Mouse (Mus musculus): Measurements from ENCODE around the gene Cacna1d. TPM values are rescaled to one million over a fixed set of nuclear protein-coding genes. Genes with fewer than 3 reads are reported as not detected.

Cacna1d gene
- polyA plus RNA-seq, 1 experiment from 2014 or later = 2.8 TPM

DNA sequence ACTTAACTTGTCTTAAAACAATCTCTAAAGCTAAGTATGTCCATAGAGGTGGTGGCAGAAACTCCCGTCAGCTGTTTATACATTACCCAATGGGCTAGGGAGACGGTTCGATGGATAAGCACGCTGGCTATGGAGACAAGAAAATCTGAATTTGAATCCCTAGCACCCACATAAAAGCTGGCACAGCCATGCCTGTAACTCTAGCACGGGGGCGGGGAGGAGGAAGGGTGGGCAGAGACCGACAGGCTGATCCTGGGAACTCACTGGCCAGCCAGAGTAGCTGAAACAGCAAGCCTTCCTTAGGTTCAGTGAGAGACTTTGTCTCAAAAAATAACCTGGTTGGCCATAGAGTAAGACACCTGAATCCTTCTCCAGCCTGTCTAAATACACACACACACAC lies 33.8 kb downstream of the Cacna1d start:
- Histone ChIP-seq H3K36me3 (no peaks in the 10 kb centered on the region), H3K27ac (replicated peaks) (no peak overlapping the region), H3K4me1 (0 out of 2 replicates have a peak, but pooled peaks cover 5% of the 10 kb centered on the region), H3K27me3 (0 out of 2 replicates have a peak, but pooled peaks cover 3% of the 10 kb centered on the region), H3K4me3 (no peak overlapping the region), H3K9ac (replicated peaks) (no peak overlapping the region), H3K9me3 (no peaks in the 10 kb centered on the region), H3K4me2 (replicated peaks) (no peak overlapping the region)
- WGBS = 67% methylated on average over 7 of the region's 7 CpGs
- ATAC-seq (ENCODE audit: low FRiP score, low read depth) = no peak

GRCm38 (mm10) chr14:30455801-30456595 lies 35.3 kb downstream of the Cacna1d start:
- Histone ChIP-seq H3K9me3 (no peaks in the 10 kb centered on the region), H3K4me3 (no peak overlapping the region), H3K4me1 (0 out of 2 replicates have a peak, but pooled peaks cover 5% of the 10 kb centered on the region), H3K27me3 (0 out of 2 replicates have a peak, but pooled peaks cover 3% of the 10 kb centered on the region), H3K36me3 (no peaks in the 10 kb centered on the region), H3K27ac (replicated peaks) (no peak overlapping the region), H3K4me2 (replicated peaks) (peak overlapping the region; percentile 5; the same call in 1 of the 2 replicates), H3K9ac (replicated peaks) (no peak overlapping the region)
- 19% methylated on average over 12 of the region's 13 CpGs for WGBS
- no peak for ATAC-seq (ENCODE audit: low FRiP score, low read depth)

DNA sequence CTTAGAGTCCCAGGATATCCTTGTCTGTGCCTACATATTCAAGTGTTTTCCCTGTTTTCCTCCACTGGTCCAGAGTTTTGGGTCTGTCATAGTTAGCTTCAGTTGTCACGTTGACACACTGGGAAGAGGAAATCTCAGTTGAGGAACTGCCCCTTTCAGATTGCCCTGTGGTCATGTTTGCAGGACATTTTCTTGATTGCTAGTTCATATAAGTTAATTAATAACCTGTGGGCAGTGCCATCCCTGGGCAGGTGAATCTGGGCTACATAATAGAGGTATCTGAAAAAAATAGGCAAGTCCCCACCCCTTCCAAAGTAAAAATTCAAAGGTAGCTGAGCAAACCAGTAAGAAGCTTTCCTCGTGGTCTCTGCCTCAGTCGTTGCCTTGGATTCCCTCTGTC lies 51.3 kb downstream of the Cacna1d start:
- Histone ChIP-seq H3K4me2 (replicated peaks) (no peak overlapping the region), H3K4me1 (no peaks in the 10 kb centered on the region), H3K4me3 (no peak overlapping the region), H3K27ac (replicated peaks) (no peak overlapping the region), H3K9me3 (no peaks in the 10 kb centered on the region), H3K9ac (replicated peaks) (no peak overlapping the region), H3K36me3 (no peaks in the 10 kb centered on the region), H3K27me3 (no peaks in the 10 kb centered on the region)
- WGBS = 76% methylated on average over 3 of the region's 3 CpGs
- ATAC-seq (ENCODE audit: low FRiP score, low read depth) = no peak

DNA sequence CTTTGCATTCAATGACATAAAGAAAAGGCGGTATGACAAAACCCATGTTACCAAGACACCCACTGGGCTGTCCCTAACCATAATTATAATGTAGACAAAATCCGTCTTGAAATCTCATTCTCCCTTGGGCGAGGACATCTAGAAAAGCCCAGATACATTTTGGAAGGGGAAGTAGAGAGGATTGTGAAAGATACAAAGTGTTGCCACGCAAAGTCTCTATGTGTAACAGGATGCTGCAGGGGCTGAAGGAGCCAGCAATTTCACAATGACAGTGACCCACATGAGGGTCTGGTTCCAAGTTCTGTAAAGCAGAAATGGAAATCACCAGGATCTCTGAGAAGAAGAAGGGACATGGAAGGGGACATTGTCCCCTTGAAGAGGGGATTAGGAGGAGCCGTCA lies 55.9 kb downstream of the Cacna1d start:
- no peaks in the 10 kb centered on the region for H3K9me3 ChIP-seq
- no peak for ATAC-seq (ENCODE audit: low FRiP score, low read depth)
- H3K4me3 ChIP-seq = no peak overlapping the region
- H3K27me3 ChIP-seq = no peaks in the 10 kb centered on the region
- H3K36me3 ChIP-seq = no peaks in the 10 kb centered on the region
- no peak overlapping the region for H3K9ac ChIP-seq (replicated peaks)
- H3K4me2 ChIP-seq (replicated peaks) = no peak overlapping the region
- H3K4me1 ChIP-seq = no peaks in the 10 kb centered on the region
- WGBS = 88% methylated on average over 5 of the region's 5 CpGs
- H3K27ac ChIP-seq (replicated peaks) = no peak overlapping the region

DNA sequence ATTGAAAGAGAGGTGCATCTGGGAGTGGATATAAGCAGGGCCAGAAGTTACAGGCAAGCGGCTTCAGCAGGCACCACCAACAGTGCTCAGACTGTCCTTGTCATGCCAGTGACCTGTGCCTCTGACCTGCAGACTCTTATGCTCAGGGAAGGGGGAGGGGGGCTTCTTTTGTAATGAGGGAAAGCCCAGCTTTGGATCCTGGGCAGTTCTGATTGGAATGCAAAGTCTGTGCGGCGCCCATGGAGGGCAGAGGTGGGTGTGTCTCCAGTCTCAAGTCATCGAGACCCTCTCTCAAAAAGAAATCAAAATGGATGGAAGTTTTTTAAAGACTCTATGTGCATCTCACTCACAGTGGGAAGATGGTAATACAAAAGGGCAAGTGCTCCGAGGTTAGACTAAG lies 60.8 kb downstream of the Cacna1d start:
- H3K27me3 ChIP-seq = no peaks in the 10 kb centered on the region
- no peak overlapping the region for H3K4me3 ChIP-seq
- H3K4me2 ChIP-seq (replicated peaks) = no peak overlapping the region
- no peak overlapping the region for H3K27ac ChIP-seq (replicated peaks)
- ATAC-seq (ENCODE audit: low FRiP score, low read depth) = no peak
- 56% methylated on average over 5 of the region's 5 CpGs for WGBS
- H3K36me3 ChIP-seq = no peaks in the 10 kb centered on the region
- H3K4me1 ChIP-seq = peaks cover 3% of the 10 kb centered on the region; the same call in 1 of the 2 replicates
- no peak overlapping the region for H3K9ac ChIP-seq (replicated peaks)
- H3K9me3 ChIP-seq = no peaks in the 10 kb centered on the region

- H3K4me1 ChIP-seq = peaks cover 3% of the 10 kb centered on the region; the same call in 1 of the 2 replicates
Measured at GRCm38 (mm10) chr14:30430026-30430425, 61.2 kb downstream of the Cacna1d start.

GRCm38 (mm10) chr14:30429606-30430005 lies 61.6 kb downstream of the Cacna1d start:
- Histone ChIP-seq H3K27me3 (no peaks in the 10 kb centered on the region), H3K36me3 (no peaks in the 10 kb centered on the region), H3K9me3 (no peaks in the 10 kb centered on the region), H3K27ac (replicated peaks) (no peak overlapping the region), H3K9ac (replicated peaks) (no peak overlapping the region), H3K4me1 (peaks cover 3% of the 10 kb centered on the region; the same call in 1 of the 2 replicates), H3K4me3 (no peak overlapping the region), H3K4me2 (replicated peaks) (no peak overlapping the region)
- no peak for ATAC-seq (ENCODE audit: low FRiP score, low read depth)
- WGBS = 71% methylated on average over 9 of the region's 9 CpGs

More at GRCm38 (mm10) chr14:30430026-30430425, 61.2 kb downstream of the Cacna1d start:
- no peak for ATAC-seq (ENCODE audit: low FRiP score, low read depth)
- H3K27ac ChIP-seq (replicated peaks) = no peak overlapping the region
- no peak overlapping the region for H3K4me3 ChIP-seq
- no peaks in the 10 kb centered on the region for H3K27me3 ChIP-seq
- H3K36me3 ChIP-seq = no peaks in the 10 kb centered on the region
- H3K9me3 ChIP-seq = no peaks in the 10 kb centered on the region
- H3K9ac ChIP-seq (replicated peaks) = no peak overlapping the region
- 92% methylated on average over 9 of the region's 9 CpGs for WGBS
- H3K4me2 ChIP-seq (replicated peaks) = no peak overlapping the region

GRCm38 (mm10) chr14:30428757-30429156 lies 62.5 kb downstream of the Cacna1d start:
- ATAC-seq (ENCODE audit: low FRiP score, low read depth) = no peak
- no peak overlapping the region for H3K27ac ChIP-seq (replicated peaks)
- no peaks in the 10 kb centered on the region for H3K36me3 ChIP-seq
- H3K4me3 ChIP-seq = no peak overlapping the region
- H3K4me1 ChIP-seq = peaks cover 3% of the 10 kb centered on the region; the same call in 1 of the 2 replicates
- H3K4me2 ChIP-seq (replicated peaks) = no peak overlapping the region
- H3K27me3 ChIP-seq = no peaks in the 10 kb centered on the region
- no peak overlapping the region for H3K9ac ChIP-seq (replicated peaks)
- H3K9me3 ChIP-seq = no peaks in the 10 kb centered on the region

DNA sequence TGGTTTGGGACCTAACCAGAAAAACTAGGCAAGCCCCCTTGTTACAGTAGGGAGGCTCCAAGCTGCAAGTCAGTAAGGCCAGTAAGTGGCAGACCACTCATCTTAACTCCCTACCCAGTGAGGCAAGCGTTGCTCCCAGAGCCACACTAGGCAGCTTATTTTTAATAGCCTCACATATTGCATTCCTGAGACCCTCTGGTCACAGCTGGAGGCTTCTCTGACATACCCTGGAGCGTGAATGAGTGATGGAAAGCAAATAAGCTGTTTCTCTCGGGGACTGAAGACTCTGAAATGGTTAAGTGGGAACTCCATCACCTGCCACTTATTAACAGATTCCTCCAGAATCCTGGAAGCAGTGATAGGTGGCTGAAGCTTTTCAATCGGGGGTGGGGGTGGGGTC lies 65.4 kb downstream of the Cacna1d start:
- no peak overlapping the region for H3K9ac ChIP-seq (replicated peaks)
- WGBS = 27% methylated on average over 4 of the region's 4 CpGs
- H3K27ac ChIP-seq (replicated peaks) = no peak overlapping the region
- peaks cover 3% of the 10 kb centered on the region; the same call in 1 of the 2 replicates for H3K4me1 ChIP-seq
- no peak for ATAC-seq (ENCODE audit: low FRiP score, low read depth)
- H3K4me3 ChIP-seq = no peak overlapping the region
- no peaks in the 10 kb centered on the region for H3K9me3 ChIP-seq
- H3K36me3 ChIP-seq = no peaks in the 10 kb centered on the region
- no peak overlapping the region for H3K4me2 ChIP-seq (replicated peaks)
- H3K27me3 ChIP-seq = no peaks in the 10 kb centered on the region

DNA sequence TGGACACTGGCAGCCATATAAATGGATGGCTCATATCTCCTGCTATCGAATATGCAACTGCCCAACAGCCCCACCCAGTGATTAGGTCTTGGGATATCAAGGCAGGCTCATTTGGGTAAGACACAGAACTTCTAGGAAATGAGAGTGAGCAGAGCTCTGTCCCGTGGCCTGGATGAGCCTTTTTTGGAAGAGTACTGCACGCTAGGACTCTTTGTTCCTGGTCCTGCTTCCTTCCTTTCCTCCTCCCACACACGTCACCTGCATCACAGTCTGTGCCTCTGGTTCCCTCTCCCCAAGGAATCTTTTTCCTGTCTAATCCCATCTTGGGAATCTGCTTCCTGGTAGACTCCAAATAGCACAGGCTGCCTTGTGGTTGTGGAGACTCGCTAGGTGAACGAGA lies 66.1 kb downstream of the Cacna1d start:
- Histone ChIP-seq H3K36me3 (no peaks in the 10 kb centered on the region), H3K9ac (replicated peaks) (no peak overlapping the region), H3K9me3 (no peaks in the 10 kb centered on the region), H3K4me3 (no peak overlapping the region), H3K27ac (replicated peaks) (no peak overlapping the region), H3K4me2 (replicated peaks) (no peak overlapping the region), H3K4me1 (peaks cover 3% of the 10 kb centered on the region; the same call in 1 of the 2 replicates), H3K27me3 (no peaks in the 10 kb centered on the region)
- ATAC-seq (ENCODE audit: low FRiP score, low read depth) = no peak
- WGBS = 81% methylated on average over 6 of the region's 6 CpGs

DNA sequence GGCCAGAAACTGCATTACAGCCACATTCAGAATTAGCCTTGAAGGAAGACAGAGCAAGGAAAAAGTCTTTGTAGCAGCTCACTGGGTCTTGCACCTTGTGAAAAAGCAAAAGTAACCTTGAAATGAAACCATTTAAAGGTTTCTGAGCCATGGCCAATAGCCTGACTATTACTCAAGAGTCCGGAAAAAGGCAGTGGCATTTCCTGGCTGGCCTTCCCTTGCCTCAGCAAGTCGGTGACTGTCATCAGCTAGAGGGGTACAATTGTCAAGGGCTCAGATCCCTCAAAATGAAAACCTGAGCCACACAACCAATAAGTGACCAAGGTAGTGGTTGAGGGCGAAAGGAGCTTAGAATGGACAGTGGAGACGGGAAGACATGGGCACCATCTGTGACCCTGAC lies 66.6 kb downstream of the Cacna1d start:
- no peak overlapping the region for H3K27ac ChIP-seq (replicated peaks)
- no peak overlapping the region for H3K9ac ChIP-seq (replicated peaks)
- H3K4me1 ChIP-seq = peaks cover 3% of the 10 kb centered on the region; the same call in 1 of the 2 replicates
- no peak overlapping the region for H3K4me2 ChIP-seq (replicated peaks)
- no peaks in the 10 kb centered on the region for H3K27me3 ChIP-seq
- H3K4me3 ChIP-seq = no peak overlapping the region
- ATAC-seq (ENCODE audit: low FRiP score, low read depth) = no peak
- WGBS = 90% methylated on average over 4 of the region's 4 CpGs
- no peaks in the 10 kb centered on the region for H3K36me3 ChIP-seq
- H3K9me3 ChIP-seq = no peaks in the 10 kb centered on the region

DNA sequence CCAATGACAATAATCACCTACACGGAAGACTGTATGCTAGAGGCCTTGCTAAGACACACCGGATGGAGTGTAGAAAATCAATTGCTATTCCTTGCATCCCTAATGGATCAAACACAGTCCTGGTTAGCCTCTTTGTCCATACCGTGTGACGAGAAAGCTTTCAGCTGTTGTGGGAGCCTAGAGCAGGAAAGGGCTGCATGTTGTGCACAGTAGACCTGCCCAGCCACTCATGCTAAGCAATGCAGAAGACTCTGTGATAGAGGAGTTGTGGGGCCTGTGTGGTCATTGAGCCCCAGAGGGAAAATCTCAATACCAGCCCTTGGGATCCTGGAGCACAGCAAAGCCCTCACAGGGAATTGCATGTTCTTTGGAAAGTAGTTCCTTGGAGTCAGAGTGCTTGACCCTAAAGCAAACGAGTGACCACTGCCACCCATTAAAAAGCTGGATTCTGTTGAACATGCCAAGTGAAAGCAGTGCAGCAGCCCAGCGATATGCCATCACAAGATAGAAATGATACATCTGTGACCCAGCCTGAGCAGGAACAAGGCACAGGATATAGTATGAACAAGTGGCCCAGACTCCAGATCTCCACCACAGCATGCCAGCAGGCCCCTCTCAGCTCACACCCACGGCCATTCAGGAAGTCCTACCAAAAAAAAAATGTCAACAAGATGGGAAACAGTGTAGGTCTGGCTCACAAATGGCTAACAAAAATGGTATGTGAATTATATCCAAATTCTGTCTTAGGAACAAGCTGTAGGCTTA lies 68.7 kb downstream of the Cacna1d start:
- H3K4me1 ChIP-seq = peaks cover 3% of the 10 kb centered on the region; the same call in 1 of the 2 replicates
- no peak overlapping the region for H3K4me2 ChIP-seq (replicated peaks)
- H3K27me3 ChIP-seq = no peaks in the 10 kb centered on the region
- H3K36me3 ChIP-seq = no peaks in the 10 kb centered on the region
- no peak overlapping the region for H3K4me3 ChIP-seq
- 89% methylated on average over 7 of the region's 7 CpGs for WGBS
- no peak for ATAC-seq (ENCODE audit: low FRiP score, low read depth)
- H3K27ac ChIP-seq (replicated peaks) = no peak overlapping the region
- H3K9ac ChIP-seq (replicated peaks) = no peak overlapping the region
- H3K9me3 ChIP-seq = no peaks in the 10 kb centered on the region
